Mouse (Mus musculus): Measurements from ENCODE around the gene Mmp23.
"Not testable (repeated sequence)": the region's sequence is repeated elsewhere in the genome, so short reads cannot be mapped to it uniquely, and the experiment has no call there.

Gene Mmp23

GRCm38 (mm10) chr4:155653086-155653450 is at the start of gene Mmp23:
TSS of gene Mmp23 (minus strand) at chr4:155653384.
- peaks cover 2% of the 10 kb centered on the region for H3K36me3 ChIP-seq (ENCODE audit: control insufficient read depth, insufficient read depth, low read length, poor library complexity, severe bottlenecking)
- peak; percentile 27 for DNase-seq (ENCODE audit: low read depth, low spot score)
- H3K27me3 ChIP-seq (ENCODE audit: control insufficient read depth, insufficient read depth, low read length, poor library complexity, severe bottlenecking): no peaks in the 10 kb centered on the region

GRCm38 (mm10) chr4:155700425-155700824 is 47.2 kb upstream of the Mmp23 start:
- Histone ChIP-seq H3K36me3 (ENCODE audit: control insufficient read depth, insufficient read depth, low read length, poor library complexity, severe bottlenecking) (no peaks in the 10 kb centered on the region), H3K27me3 (ENCODE audit: control insufficient read depth, insufficient read depth, low read length, poor library complexity, severe bottlenecking) (no peaks in the 10 kb centered on the region)
- peak; percentile 74 for DNase-seq (ENCODE audit: low read depth, low spot score)

DNA sequence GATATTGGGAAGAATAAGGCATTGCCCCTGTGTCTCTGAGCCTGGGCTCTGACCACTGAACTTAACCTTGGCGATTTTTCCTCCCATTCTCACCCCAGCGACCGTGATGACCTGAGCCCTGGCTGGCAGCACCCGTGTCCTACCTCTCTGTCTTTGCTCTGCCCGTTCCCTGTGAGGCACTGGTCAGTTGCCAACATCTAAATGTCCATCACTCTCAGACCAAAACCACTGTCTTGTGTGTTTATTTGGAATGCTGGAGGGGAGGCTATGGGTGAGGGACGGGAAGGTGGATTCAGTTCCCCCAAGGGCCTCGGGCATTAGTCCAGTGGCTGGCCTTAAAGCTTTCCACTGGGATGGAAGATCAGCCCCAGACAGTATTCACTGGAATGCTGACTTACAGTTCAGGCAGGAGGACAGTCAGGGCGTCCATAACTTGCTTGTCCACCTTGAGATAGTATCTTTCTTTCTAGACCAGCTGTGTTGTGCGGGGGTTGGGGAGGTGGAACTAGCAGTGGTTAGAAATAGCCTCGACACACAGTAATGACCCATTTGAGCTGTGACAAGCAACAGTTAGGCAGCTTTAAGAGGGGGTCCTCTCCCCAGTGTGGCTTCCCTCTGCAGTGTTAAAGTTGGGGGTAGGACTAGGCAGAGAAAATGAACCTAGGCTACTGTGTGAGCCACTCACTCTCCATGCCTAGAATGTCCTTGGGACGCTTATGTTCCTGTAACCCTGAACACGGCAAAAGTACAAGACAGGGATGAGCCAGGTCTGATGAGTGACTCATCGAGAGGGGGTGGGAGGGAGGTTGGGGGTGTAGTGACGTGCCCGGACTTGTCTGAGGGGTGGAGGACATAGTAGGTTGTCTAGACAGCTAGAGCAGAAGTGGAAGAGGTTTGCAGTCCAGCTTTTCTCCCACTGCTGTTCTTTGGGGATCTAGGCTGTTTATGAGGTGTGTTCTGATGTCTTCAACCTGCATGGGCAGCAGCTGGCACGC is 43.4 kb upstream of the Mmp23 start:
- no peak for DNase-seq (ENCODE audit: low read depth, low spot score)
- Histone ChIP-seq H3K27me3 (ENCODE audit: control insufficient read depth, insufficient read depth, low read length, poor library complexity, severe bottlenecking) (no peaks in the 10 kb centered on the region), H3K36me3 (ENCODE audit: control insufficient read depth, insufficient read depth, low read length, poor library complexity, severe bottlenecking) (no peaks in the 10 kb centered on the region)

DNA sequence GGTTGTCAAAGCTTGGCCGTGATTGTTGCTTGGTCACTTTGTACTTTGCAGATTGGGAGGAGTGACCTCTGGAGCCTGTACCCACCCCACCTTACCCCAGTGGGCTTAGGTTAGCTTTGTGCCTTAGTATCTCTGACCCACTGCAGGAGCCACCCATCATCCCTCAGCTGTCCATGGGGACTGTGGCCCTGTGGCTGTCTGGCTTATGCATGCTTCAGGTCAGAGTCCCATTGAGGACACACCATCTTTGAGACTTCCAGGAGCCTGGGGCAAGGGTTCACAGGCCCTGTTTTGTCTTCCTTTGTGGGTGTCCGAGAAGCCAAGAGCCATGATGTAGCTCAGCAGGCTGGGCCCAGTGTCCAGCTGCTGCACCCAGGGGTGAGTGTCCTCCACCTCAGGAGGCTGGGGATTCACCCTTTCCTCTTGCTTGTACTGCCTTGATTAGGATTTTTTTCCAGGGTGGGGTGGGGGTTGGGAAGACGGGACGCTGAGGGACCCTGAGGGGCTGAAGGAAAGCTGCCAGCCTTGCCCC is 42.4 kb upstream of the Mmp23 start:
- no peaks in the 10 kb centered on the region for H3K36me3 ChIP-seq (ENCODE audit: control insufficient read depth, insufficient read depth, low read length, poor library complexity, severe bottlenecking)
- DNase-seq (ENCODE audit: low read depth, low spot score): no peak
- H3K27me3 ChIP-seq (ENCODE audit: control insufficient read depth, insufficient read depth, low read length, poor library complexity, severe bottlenecking): no peaks in the 10 kb centered on the region

- Histone ChIP-seq H3K36me3 (ENCODE audit: control insufficient read depth, insufficient read depth, low read length, poor library complexity, severe bottlenecking) (no peaks in the 10 kb centered on the region), H3K27me3 (ENCODE audit: control insufficient read depth, insufficient read depth, low read length, poor library complexity, severe bottlenecking) (no peaks in the 10 kb centered on the region)
- peak; percentile 80 for DNase-seq (ENCODE audit: low read depth, low spot score)
Measured at GRCm38 (mm10) chr4:155694482-155695401, 41.6 kb upstream of the Mmp23 start.

DNA sequence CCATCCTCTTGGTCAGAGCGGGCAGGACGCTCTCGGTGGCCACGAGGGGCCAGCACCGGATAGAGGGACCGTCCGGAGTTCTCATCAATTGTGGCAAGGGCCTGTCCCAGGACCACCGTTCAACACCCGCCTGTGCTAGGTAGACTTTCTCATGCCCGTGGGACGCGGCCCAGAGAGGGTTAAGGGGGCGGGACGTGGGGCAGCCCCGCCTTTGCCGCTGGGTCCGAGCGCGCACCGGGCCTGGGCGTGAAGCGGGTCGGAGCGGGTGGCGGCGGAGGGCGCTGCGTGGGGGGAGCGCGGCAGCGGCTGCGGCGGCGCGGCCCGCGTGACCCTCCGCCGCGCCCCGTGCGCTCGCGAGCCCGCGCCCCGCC is 40.9 kb upstream of the Mmp23 start, which contains the start of gene Fndc10:
Fndc10 (plus strand) TSS at position 232 of the 371 bp plus-strand sequence.
- H3K36me3 ChIP-seq (ENCODE audit: control insufficient read depth, insufficient read depth, low read length, poor library complexity, severe bottlenecking): no peaks in the 10 kb centered on the region
- no peak for DNase-seq (ENCODE audit: low read depth, low spot score)
- H3K27me3 ChIP-seq (ENCODE audit: control insufficient read depth, insufficient read depth, low read length, poor library complexity, severe bottlenecking): no peaks in the 10 kb centered on the region

DNA sequence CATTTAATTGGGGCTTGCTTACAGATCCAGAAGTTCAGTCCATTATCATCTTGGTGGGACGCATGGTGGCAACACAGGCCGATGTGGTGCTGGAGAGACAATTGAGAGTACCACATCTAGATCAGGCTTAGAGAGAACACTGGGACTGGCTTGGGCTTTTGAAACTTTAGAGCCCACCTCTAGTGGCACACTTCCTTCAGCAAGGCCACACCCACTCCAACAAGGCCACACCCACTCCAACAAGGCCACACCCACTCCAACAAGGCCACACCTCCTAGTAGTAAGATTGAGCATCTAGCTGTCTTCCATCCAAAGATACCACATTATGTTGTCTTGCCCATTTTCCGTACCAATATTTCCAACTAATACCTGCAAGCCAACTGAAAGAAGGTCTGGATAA is 39.2 kb upstream of the Mmp23 start:
- DNase-seq (ENCODE audit: low read depth, low spot score): peak; percentile 24
- Histone ChIP-seq H3K27me3 (ENCODE audit: control insufficient read depth, insufficient read depth, low read length, poor library complexity, severe bottlenecking) (no peaks in the 10 kb centered on the region), H3K36me3 (ENCODE audit: control insufficient read depth, insufficient read depth, low read length, poor library complexity, severe bottlenecking) (no peaks in the 10 kb centered on the region)

DNA sequence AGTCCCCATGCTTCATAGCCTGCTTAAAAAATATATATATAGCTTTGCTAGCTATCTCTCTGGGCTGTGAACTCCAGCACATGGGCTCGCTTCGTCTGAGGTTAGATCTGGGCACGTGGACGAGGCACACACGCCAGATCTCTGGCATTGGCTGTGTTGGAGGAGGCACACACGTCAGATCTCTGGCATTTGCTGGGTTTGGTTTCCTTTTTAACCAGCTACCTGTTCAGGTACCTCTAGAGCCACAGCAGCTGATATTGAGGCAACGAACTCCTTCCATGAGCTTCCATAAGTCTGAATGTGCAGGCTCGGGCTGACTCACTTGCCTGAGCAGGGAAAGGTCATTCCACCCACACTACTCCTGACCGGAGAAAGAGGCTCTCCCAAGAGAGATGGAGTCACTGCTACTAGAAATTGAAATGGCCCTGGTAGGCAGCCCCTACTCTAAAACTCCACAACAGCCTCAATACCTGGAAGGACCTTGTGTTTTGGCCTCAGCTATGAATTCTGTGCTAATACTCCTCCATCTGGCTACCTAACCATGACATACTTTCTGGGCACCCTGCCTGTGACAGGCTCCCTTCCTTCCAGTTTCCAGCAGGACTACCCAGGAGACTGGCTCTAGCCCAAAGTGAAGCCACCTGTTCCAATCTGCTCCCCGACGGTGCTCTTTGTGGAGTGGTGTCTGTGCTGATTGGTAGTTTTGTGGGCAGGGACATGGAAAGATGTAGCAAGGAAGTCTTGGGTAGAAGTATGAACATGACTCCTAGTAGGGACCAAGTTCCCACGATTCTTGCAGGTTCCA is 37.6 kb upstream of the Mmp23 start:
- H3K36me3 ChIP-seq (ENCODE audit: control insufficient read depth, insufficient read depth, low read length, poor library complexity, severe bottlenecking): no peaks in the 10 kb centered on the region
- DNase-seq (ENCODE audit: low read depth, low spot score): no peak

DNA sequence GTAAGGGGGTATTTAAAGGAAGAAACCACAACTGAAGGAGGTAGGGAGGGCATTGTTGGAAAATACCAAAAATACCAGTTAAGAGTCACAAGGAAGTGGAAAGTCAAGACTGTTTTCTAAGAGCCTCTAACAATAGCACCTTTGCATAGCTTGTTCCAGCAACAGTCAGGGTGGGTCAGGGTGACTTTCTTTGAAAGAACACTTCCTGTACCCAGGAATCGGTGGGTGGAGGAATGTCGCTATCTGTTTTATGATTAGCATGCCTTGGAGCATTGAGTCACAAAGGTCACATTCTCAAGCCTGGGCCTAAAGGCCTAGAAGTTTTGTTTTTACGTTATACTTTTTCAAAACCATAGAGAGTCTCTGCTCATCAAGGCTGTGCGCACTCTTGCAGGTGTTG is 34.6 kb upstream of the Mmp23 start:
- H3K27me3 ChIP-seq (ENCODE audit: control insufficient read depth, insufficient read depth, low read length, poor library complexity, severe bottlenecking); DNase-seq (ENCODE audit: low read depth, low spot score); H3K36me3 ChIP-seq (ENCODE audit: control insufficient read depth, insufficient read depth, low read length, poor library complexity, severe bottlenecking): not testable (repeated sequence)

More for the DNA sequence above, 37.6 kb upstream of the Mmp23 start:
- no peaks in the 10 kb centered on the region for H3K27me3 ChIP-seq (ENCODE audit: control insufficient read depth, insufficient read depth, low read length, poor library complexity, severe bottlenecking)

- H3K36me3 ChIP-seq (ENCODE audit: control insufficient read depth, insufficient read depth, low read length, poor library complexity, severe bottlenecking); H3K27me3 ChIP-seq (ENCODE audit: control insufficient read depth, insufficient read depth, low read length, poor library complexity, severe bottlenecking); DNase-seq (ENCODE audit: low read depth, low spot score): not testable (repeated sequence)
Measured at GRCm38 (mm10) chr4:155683670-155684277, 30.6 kb upstream of the Mmp23 start.

- Histone ChIP-seq H3K27me3 (ENCODE audit: control insufficient read depth, insufficient read depth, low read length, poor library complexity, severe bottlenecking) (peaks cover 3% of the 10 kb centered on the region; the same call in 1 of the 2 replicates), H3K36me3 (ENCODE audit: control insufficient read depth, insufficient read depth, low read length, poor library complexity, severe bottlenecking) (no peaks in the 10 kb centered on the region)
- DNase-seq (ENCODE audit: low read depth, low spot score): peak; percentile 54
Measured at GRCm38 (mm10) chr4:155675991-155676390, 22.8 kb upstream of the Mmp23 start.

DNA sequence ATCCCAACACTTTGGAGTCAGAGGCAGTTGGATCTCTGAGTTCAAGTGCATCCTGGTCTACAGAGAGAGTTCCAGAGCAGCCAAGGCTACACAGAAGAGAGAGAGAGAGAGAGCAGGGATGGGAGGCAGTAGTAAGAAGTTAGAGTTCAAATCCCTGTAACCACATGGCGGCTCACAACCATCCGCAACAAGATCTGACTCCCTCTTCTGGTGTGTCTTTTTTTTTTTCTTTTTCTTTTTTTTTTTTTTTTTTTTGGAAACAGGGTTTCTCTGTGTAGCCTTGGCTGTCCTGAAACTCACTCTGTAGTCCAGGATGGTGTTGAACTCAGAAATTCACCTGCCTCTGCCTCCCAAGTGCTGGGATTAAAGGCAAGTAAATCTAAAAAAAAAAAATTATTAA is 18.9 kb upstream of the Mmp23 start:
- DNase-seq (ENCODE audit: low read depth, low spot score): no peak
- H3K27me3 ChIP-seq (ENCODE audit: control insufficient read depth, insufficient read depth, low read length, poor library complexity, severe bottlenecking): peaks cover 3% of the 10 kb centered on the region; the same call in 1 of the 2 replicates
- no peaks in the 10 kb centered on the region for H3K36me3 ChIP-seq (ENCODE audit: control insufficient read depth, insufficient read depth, low read length, poor library complexity, severe bottlenecking)

GRCm38 (mm10) chr4:155670236-155670635 is 17.1 kb upstream of the Mmp23 start:
- not testable (repeated sequence) for H3K27me3 ChIP-seq (ENCODE audit: control insufficient read depth, insufficient read depth, low read length, poor library complexity, severe bottlenecking); H3K36me3 ChIP-seq (ENCODE audit: control insufficient read depth, insufficient read depth, low read length, poor library complexity, severe bottlenecking); DNase-seq (ENCODE audit: low read depth, low spot score)
